Mouse (Mus musculus) kidney, postnatal 25 days (tissue): ENCODE results near the gene Anxa2.
A peak's percentile ranks its signal among the peaks of the same experiment; 100 is the strongest.

ENCODE experiments used
- DNase-seq, 2 experiments: peaks; one replicate each; pipeline ENCODE4 v3.0.0; 2021; ENCODE audit warnings: mixed read lengths in 2 of 2

Anxa2 gene

GRCm38 (mm10) chr9:69453066-69453900 lies at the start of gene Anxa2:
Anxa2 (plus strand) TSS chr9:69453620.
- DNase-seq: peak; percentile 92 to 95

- no peak for DNase-seq
These were observed 48.7 kb upstream of the Anxa2 start for GRCm38 (mm10) chr9:69404671-69405070.

- peak in 1 of 2 experiments; percentile 20 for DNase-seq
These were observed 33.9 kb upstream of the Anxa2 start for GRCm38 (mm10) chr9:69419476-69419875.

GRCm38 (mm10) chr9:69430531-69430930 lies 22.9 kb upstream of the Anxa2 start:
- DNase-seq: no peak

GRCm38 (mm10) chr9:69431863-69432555 lies 21.4 kb upstream of the Anxa2 start:
- DNase-seq: no peak

GRCm38 (mm10) chr9:69435194-69435593 lies 18.2 kb upstream of the Anxa2 start:
- DNase-seq: no peak

GRCm38 (mm10) chr9:69435662-69436061 lies 17.8 kb upstream of the Anxa2 start:
- no peak for DNase-seq

GRCm38 (mm10) chr9:69439805-69440357 lies 13.5 kb upstream of the Anxa2 start:
- peak; percentile 66 to 78 for DNase-seq

GRCm38 (mm10) chr9:69442471-69443038 lies 10.9 kb upstream of the Anxa2 start:
- peak; percentile 27 to 40 for DNase-seq

- DNase-seq: no peak
These were observed 10.2 kb upstream of the Anxa2 start for GRCm38 (mm10) chr9:69443203-69443602.

- no peak for DNase-seq
These were observed 4.6 kb upstream of the Anxa2 start for GRCm38 (mm10) chr9:69448801-69449200.

- no peak for DNase-seq
These were observed 2.8 kb upstream of the Anxa2 start for GRCm38 (mm10) chr9:69450636-69451035.

GRCm38 (mm10) chr9:69451886-69452810 lies 1.3 kb upstream of the Anxa2 start:
- DNase-seq: no peak

- DNase-seq: no peak
These were observed 664 bp downstream of the Anxa2 start for GRCm38 (mm10) chr9:69453901-69454666.

GRCm38 (mm10) chr9:69454691-69455090 lies 1.3 kb downstream of the Anxa2 start:
- no peak for DNase-seq

- peak; percentile 51 to 73 for DNase-seq
These were observed 2.0 kb downstream of the Anxa2 start for GRCm38 (mm10) chr9:69455391-69455790.

- no peak for DNase-seq
These were observed 3.1 kb downstream of the Anxa2 start for GRCm38 (mm10) chr9:69456406-69457075.

GRCm38 (mm10) chr9:69457143-69457542 lies 3.7 kb downstream of the Anxa2 start:
- no peak for DNase-seq

GRCm38 (mm10) chr9:69457747-69458625 lies 4.6 kb downstream of the Anxa2 start:
- DNase-seq: peak; percentile 75 to 81

- peak; percentile 61 to 88 for DNase-seq
These were observed 5.6 kb downstream of the Anxa2 start for GRCm38 (mm10) chr9:69458982-69459381.
